32 mouse cellular contexts compared by ENCODE assay signal in the genomic region with DNA sequence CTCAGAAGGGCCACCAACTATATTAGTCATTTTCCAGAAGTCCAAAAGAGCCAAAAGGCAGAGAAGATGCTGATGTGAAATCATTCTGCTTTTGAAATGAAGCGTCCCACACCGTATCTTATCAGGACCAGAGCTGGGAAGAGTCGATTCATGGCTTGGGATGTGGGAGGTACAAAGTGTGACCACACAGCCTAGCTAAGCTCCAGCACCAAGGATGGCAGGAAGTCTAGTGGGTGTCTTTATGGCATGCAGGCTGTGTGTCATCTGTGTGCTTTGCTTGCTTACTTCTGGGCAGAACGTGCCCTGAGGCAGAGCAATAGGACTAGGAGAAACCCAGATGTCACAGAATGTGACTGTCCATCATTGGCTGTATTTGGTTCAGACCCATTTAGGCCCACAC.
"Had no signal": no experiment of that assay in that cellular context is flagged by ENCODE, and none has a peak within 500 bp of the region (broad histone marks: within the 10 kb centered on the region; RNA-seq: fewer than 3 reads in every experiment).

No protein-coding gene starts in this region.

- H3K27ac ChIP-seq: heart, embryonic 10.5 days; heart, embryonic 13.5 days; heart, embryonic 15.5 days; hindbrain, embryonic 10.5 days; hindbrain, embryonic 12.5 days; hindbrain, embryonic 13.5 days; hindbrain, embryonic 14.5 days; hindbrain, embryonic 15.5 days; hindbrain, postnatal 0 days; intestine, embryonic 15.5 days; kidney, embryonic 15.5 days; kidney, postnatal 0 days; left cerebral cortex, adult 2 months had no signal

- DNase-seq: heart, postnatal 10 days; heart, postnatal 14 days; heart, postnatal 36 days; heart, postnatal 4 days; kidney, adult 11 months; kidney, adult 18-20 months; kidney, adult 2 months; kidney, adult 8-10 months; kidney, adult 9 months; kidney, postnatal 10 days; kidney, postnatal 14 days; kidney, postnatal 25 days; kidney, postnatal 36 days; kidney, postnatal 4 days had no signal

- H3K4me3 ChIP-seq: heart, embryonic 10.5 days; heart, embryonic 12.5 days; heart, embryonic 13.5 days; heart, embryonic 15.5 days; hindbrain, embryonic 10.5 days; hindbrain, embryonic 12.5 days; hindbrain, embryonic 13.5 days; hindbrain, embryonic 15.5 days; intestine, embryonic 15.5 days; kidney, embryonic 15.5 days; left cerebral cortex, adult 2 months had no signal

- ATAC-seq: hindbrain, embryonic 16.5 days; hindbrain, postnatal 0 days; inflammation-experienced regulatory T-cells, adult 6 months; intestine, embryonic 15.5 days; intestine, embryonic 16.5 days; intestine, postnatal 0 days had no signal
